Mouse (Mus musculus) embryonic facial prominence, embryonic 10.5 days (tissue): ENCODE data around the gene Rnf20. TPM values are rescaled to one million over a fixed set of nuclear protein-coding genes. Genes with fewer than 3 reads are reported as not detected.

Source experiments
- DNase-seq: peaks from one replicate; pipeline ENCODE4 v3.0.0-alpha.2; 2017; ENCODE audit warnings: low spot score
- H3K27ac ChIP-seq: fragments of 300-500 bp; sonication (generic); replicated peaks from 2 replicates; pipeline ENCODE4 v1.5.1; 2016; ENCODE audit warnings: mild to moderate bottlenecking
- H3K27me3 ChIP-seq: fragments of 300-500 bp; sonication (generic); replicated peaks from 2 replicates; pipeline ENCODE4 v1.6.1; 2016; ENCODE audit warnings: low read depth, mild to moderate bottlenecking; ENCODE audit not compliant: poor library complexity, severe bottlenecking
- H3K36me3 ChIP-seq: fragments of 300-500 bp; sonication (generic); replicated peaks from 2 replicates; pipeline ENCODE4 v1.6.1; 2016; ENCODE audit warnings: mild to moderate bottlenecking, moderate library complexity
- H3K4me1 ChIP-seq: fragments of 300-500 bp; sonication (generic); 2 replicates; pipeline ENCODE4 v1.6.1; 2016
- H3K4me3 ChIP-seq: fragments of 300-500 bp; sonication (generic); 2 replicates; pipeline ENCODE4 v1.5.1; 2016; ENCODE audit warnings: mild to moderate bottlenecking, moderate library complexity
- H3K9me3 ChIP-seq: fragments of 300-500 bp; sonication (generic); 2 replicates; pipeline ENCODE4 v1.6.1; 2016; ENCODE audit warnings: mild to moderate bottlenecking
- WGBS: fragments of 180-500 bp; shearing (Covaris S2); methylation state at CpG from one replicate; pipeline ENCODE4 v1.1.7; 2016; 5-methylcytosine and 5-hydroxymethylcytosine counted together
- polyA plus RNA-seq: library from polyadenylated mRNA; unstranded; fragments of >200 nt; fragmentation: Nextera tagmentation; extraction: Ambion mirVana; gene quantifications from 2 replicates; pipeline ENCODE4 v1.2.1, GENCODE M21; 2016

Rnf20 gene
- polyA plus RNA-seq: 48.9 and 51.4 TPM in 2 replicates

DNA sequence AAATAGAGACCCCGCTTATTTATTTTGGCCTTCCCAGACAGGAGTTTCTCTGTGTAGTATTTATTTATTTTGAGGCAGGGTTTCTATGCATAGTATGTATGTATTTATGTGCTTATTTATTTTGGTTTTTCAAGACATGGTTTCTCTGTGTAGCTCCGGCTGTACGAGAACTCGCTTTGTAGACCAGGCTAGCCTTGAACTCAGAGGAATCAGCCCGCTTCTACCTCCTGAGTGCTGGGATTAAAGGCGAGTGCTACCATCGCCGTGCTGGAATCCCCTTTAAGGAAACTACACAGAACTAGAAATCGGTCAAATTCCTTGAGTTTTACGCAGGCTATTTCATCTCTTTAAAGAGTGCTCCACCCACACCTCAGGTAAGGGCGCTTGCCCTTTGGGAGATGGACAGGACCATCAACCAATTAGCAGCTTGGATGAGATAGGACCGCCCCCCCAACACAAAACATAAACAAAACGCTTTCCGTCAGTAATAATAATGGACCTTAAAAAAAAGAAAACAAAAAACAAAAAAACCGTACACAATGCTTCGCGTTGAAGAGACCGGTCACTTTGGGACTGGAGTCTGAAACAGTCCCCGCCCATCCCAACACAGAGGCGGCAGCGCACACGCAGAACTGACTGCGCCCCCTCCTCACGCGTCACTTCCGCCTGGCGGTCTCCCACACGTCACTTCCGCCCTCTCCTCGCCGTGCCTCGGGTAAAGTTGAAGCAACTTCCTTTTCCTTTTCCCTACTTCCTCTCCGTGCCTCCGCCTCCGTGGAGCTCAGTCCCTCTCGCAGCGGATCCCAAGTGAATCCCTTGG, at the start of gene Rnf20:
TSS of gene Rnf20 (plus strand) at position 688 of the 820 bp plus-strand sequence.
- WGBS: 4% methylated on average over 37 of the region's 37 CpGs
- peaks cover 11% of the 10 kb centered on the region; the same call in 1 of the 2 replicates for H3K4me1 ChIP-seq
- H3K27ac ChIP-seq: peak within 1 kb of the TSS; percentile 90
- peaks cover 31% of the 10 kb centered on the region for H3K36me3 ChIP-seq
- H3K4me3 ChIP-seq: peak within 1 kb of the TSS; percentile 91
- H3K9me3 ChIP-seq: no peaks in the 10 kb centered on the region
- DNase-seq: peak; percentile 95
- H3K27me3 ChIP-seq: no peaks in the 10 kb centered on the region

DNA sequence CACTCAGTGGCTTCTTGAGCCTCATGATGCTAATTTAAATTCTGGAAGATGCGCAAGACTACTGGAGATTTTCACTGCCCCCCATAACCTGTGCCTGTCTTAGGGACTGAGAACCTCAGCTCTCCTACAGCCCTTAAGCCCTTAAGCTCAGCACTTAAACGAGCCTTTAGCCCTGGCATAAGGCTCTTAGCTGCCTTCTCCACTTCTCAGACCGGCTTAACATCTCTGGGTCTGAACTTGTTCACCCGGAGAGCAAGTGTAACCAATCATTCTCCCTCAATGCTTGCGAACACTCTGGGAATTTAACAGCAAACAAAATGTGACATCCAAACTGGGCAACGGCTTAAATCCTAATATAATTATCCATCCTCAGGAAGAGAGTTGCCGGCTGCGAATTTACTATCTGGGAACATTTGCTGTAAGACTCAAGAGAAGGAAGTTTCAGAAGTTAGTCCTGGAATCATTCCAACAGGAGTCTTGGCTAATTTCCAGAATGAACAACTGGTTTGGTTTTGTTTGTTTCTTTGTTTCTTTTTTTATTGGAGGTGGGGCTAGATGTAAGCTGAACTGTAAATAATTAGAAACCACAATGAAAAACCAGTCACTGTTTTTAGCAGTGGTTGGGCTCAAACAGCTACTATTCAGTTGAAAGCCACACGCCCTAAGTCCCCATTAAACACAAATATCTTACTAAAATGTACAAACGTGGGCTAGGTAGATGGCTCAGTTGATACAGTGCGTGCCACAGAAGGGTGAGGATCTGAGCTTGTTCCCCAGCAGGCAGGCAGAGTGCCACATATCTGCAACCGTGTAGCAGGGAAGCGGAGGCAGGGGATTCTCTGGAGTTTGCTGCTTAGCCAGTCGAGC, 47.6 kb upstream of the Rnf20 start:
- 75% methylated on average over 14 of the region's 14 CpGs for WGBS
- Histone ChIP-seq H3K27me3 (no peaks in the 10 kb centered on the region), H3K4me1 (no peaks in the 10 kb centered on the region), H3K9me3 (no peaks in the 10 kb centered on the region), H3K4me3 (no peak overlapping the region), H3K27ac (no peak overlapping the region), H3K36me3 (peaks cover 9% of the 10 kb centered on the region; the same call in 1 of the 2 replicates)
- DNase-seq: no peak

DNA sequence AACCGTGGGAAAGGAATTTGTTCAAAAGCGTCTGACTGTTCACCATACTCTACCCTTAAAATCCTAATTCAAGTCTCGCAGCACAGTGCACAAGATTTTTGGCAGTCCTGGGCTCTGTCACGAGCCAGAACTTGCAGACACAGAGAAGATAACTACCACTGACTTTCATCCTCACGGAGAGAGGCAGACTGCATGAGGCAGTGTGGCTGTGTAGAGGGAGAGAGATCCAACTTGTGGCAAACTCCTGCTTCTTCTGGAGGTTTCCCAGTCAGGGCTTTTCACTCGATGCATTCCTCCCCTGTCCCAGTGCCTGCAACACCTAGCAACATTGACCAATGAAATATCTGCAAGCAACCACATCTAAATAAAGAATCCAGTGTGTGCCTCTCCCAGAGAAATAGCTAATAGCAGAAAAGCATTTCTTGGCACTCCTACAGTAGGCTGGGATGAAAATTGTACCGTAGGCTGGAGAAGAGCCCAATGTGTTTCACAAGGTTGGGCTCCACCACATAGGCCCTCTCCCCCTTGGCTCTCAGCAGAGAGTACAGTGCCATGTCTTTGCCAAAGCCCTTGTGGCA, 46.2 kb upstream of the Rnf20 start:
- 88% methylated on average over 7 of the region's 7 CpGs for WGBS
- H3K4me1 ChIP-seq: no peaks in the 10 kb centered on the region
- H3K27ac ChIP-seq: no peak overlapping the region
- no peak overlapping the region for H3K4me3 ChIP-seq
- peaks cover 9% of the 10 kb centered on the region; the same call in 1 of the 2 replicates for H3K36me3 ChIP-seq
- DNase-seq: no peak
- H3K27me3 ChIP-seq: no peaks in the 10 kb centered on the region
- no peaks in the 10 kb centered on the region for H3K9me3 ChIP-seq

DNA sequence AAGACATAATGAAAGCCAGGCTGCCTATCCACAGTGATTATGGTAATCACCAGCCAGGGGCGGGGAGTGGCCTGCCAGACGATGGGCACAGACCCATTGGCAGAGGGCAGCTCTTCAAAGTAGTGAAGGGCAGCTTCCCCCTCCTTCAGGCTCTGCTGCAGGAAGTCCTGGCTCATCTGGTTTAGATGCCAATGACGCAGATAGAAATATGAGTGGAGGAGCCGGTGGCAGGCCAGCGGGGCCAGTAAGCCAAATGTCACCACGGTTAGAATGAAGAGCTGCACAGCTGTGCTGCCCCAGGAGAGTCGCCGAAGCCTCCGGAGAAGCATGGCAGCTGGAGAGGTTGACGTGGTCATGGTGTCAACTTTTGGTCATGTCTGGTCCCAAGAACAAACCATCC, 45.0 kb upstream of the Rnf20 start:
- Histone ChIP-seq H3K4me1 (no peaks in the 10 kb centered on the region), H3K27me3 (no peaks in the 10 kb centered on the region), H3K4me3 (no peak overlapping the region), H3K36me3 (peaks cover 9% of the 10 kb centered on the region; the same call in 1 of the 2 replicates), H3K9me3 (no peaks in the 10 kb centered on the region), H3K27ac (no peak overlapping the region)
- DNase-seq: no peak
- 88% methylated on average over 10 of the region's 10 CpGs for WGBS

DNA sequence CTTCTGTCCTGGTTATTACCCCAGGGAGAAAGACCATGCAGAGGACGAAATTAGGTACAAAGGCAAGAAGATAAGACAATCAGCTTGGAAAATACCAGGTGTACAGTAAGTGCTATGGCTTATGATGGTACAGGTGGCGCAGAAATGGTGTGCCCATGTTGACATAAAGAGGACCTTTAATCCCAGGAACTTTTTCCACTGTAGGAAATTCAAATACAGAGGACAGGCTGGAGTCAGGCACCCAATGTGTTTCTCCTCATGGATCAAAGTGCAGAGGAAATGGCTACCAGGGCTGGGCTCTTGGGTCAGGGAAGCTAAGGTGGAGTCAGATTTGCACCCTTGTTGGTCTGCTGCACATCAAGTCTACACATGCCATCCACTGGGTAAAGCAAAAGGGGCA, 41.7 kb upstream of the Rnf20 start:
- H3K9me3 ChIP-seq: no peaks in the 10 kb centered on the region
- no peak for DNase-seq
- no peak overlapping the region for H3K27ac ChIP-seq
- no peak overlapping the region for H3K4me3 ChIP-seq
- no peaks in the 10 kb centered on the region for H3K27me3 ChIP-seq
- no peaks in the 10 kb centered on the region for H3K4me1 ChIP-seq
- WGBS: 74% methylated on average over 2 of the region's 2 CpGs
- H3K36me3 ChIP-seq: peaks cover 9% of the 10 kb centered on the region; the same call in 1 of the 2 replicates

DNA sequence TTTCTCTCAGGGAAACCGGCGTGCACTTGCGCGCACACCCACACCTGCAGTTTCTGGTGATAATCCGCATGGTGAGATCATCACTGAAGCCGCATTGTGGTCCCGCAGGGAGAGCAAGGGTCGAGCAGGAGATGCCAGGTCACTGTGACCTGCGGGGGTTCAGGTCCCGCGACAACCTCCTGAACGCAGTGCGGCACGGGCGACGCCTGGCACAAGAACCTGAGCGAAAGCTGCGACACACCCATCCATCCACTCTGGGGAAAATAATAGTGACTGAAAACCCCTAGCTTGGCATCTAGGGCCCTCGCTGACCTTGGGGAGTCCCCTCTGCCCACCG, 35.0 kb upstream of the Rnf20 start:
- H3K4me3 ChIP-seq: peak overlapping the region; percentile 88
- H3K36me3 ChIP-seq: no peaks in the 10 kb centered on the region
- peaks cover 11% of the 10 kb centered on the region; the same call in 1 of the 2 replicates for H3K4me1 ChIP-seq
- peak overlapping the region; percentile 87 for H3K27ac ChIP-seq
- no peaks in the 10 kb centered on the region for H3K9me3 ChIP-seq
- DNase-seq: no peak
- peaks cover 4% of the 10 kb centered on the region; the same call in 1 of the 2 replicates for H3K27me3 ChIP-seq
- WGBS: 1% methylated on average over 20 of the region's 20 CpGs

DNA sequence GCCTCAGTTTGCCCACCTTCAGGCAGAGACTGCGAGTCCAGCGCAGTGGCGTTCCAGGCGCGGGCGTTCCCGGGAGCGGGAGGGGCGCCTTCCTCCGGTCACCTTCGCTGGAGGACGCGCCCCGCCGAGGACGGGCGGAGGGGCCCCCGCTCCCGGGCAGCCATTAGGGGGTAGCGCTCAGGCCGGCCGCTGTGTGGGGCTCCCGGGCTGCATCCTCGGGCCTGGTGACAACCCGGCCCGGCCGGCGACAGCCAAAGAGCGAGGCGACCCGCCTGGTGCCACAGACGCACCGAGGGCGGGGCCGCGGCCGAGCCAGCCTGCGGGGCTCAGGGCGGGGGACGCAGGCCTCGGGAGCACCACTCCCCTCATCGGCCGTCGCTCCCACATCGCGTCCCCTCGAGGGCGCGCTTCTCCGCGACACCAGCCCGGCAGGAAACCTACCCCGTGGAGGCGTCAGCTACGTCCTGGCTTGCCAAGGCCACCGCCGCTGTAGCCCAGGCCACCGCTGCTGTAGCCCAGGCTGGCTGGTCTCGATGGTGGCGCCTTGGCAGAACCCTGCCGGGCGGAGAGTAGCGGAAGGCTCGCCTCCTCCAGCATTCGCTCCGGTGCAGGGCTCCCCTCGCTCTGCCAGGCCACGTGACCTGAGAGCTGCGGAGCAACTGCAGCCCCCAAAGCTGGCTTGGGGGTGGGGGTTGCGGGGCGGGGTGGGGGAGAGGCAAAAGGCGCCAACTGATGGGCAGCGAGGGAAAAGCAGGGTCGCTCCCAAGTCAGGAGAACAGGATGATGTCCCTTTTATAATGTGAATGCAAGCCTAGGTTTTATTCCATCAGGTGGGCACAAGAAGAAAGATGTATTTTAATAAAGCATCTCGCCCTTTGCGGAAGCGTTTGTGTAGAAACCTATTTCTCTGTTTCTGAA, 34.4 kb upstream of the Rnf20 start, which contains the start of gene Tmem246:
TSS of gene Tmem246 (minus strand) at position 694 of the 918 bp plus-strand sequence.
- Histone ChIP-seq H3K36me3 (no peaks in the 10 kb centered on the region), H3K27me3 (peaks cover 4% of the 10 kb centered on the region; the same call in 1 of the 2 replicates), H3K4me3 (peak within 1 kb of the TSS; percentile 88), H3K4me1 (peaks cover 11% of the 10 kb centered on the region; the same call in 1 of the 2 replicates), H3K27ac (peak within 1 kb of the TSS; percentile 87), H3K9me3 (no peaks in the 10 kb centered on the region)
- WGBS: under 1% methylated on average over 77 of the region's 77 CpGs
- peak; percentile 81 for DNase-seq

DNA sequence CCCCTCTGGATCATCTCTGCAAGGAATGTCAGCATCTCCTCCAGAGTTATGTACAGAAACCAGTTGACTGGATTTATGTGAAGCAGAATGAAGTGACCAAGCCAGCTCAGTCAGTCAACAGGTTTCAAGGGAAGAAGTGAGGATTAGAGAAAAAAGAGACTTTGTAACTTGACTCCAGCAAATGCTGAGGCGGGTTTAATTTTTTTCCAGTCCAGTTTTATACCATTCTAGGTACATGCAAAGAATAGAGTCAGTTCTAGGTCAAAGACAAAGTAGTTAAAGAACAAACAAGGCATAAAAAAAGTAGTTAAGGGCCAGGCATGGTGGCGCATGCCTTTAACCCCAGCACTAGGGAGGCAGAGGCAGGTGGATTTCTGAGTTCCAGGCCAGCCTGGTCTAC, 28.6 kb upstream of the Rnf20 start:
- no peak overlapping the region for H3K4me3 ChIP-seq
- 81% methylated on average over 2 of the region's 2 CpGs for WGBS

DNA sequence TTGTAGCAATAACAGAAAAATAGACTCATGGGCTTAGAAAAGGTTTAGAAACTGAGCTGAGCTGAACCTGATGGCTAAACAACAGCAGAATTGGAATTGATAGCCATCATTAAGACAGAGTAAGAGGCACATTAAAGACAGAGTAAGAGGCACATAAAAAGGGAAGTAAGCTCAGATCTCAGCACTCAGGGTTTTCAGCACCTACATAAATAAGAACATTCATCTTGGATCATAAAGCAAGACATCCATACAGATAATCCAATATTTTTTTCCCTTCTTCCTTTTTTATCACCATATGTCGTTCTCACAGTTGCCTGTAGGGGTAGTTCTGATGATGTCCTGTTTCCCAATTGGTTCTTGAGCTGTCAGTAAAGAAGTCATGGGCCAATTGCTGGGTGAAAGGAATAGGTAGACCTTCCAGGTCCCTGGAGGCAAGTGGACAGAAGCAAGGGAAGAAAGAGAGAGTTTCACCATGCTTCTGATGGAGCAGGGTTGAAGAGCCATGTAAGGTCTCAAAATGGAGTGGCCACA, 27.7 kb upstream of the Rnf20 start:
- Histone ChIP-seq H3K9me3 (no peaks in the 10 kb centered on the region), H3K36me3 (no peaks in the 10 kb centered on the region), H3K27ac (no peak overlapping the region), H3K4me1 (no peaks in the 10 kb centered on the region), H3K27me3 (no peaks in the 10 kb centered on the region), H3K4me3 (no peak overlapping the region)
- 49% methylated on average over 1 of the region's 1 CpGs for WGBS
- DNase-seq: no peak

More for the DNA sequence above, 28.6 kb upstream of the Rnf20 start:
- H3K9me3 ChIP-seq: no peaks in the 10 kb centered on the region
- H3K27me3 ChIP-seq: peaks cover 4% of the 10 kb centered on the region; the same call in 1 of the 2 replicates
- H3K27ac ChIP-seq: no peak overlapping the region
- H3K36me3 ChIP-seq: no peaks in the 10 kb centered on the region
- no peak for DNase-seq
- H3K4me1 ChIP-seq: no peaks in the 10 kb centered on the region

DNA sequence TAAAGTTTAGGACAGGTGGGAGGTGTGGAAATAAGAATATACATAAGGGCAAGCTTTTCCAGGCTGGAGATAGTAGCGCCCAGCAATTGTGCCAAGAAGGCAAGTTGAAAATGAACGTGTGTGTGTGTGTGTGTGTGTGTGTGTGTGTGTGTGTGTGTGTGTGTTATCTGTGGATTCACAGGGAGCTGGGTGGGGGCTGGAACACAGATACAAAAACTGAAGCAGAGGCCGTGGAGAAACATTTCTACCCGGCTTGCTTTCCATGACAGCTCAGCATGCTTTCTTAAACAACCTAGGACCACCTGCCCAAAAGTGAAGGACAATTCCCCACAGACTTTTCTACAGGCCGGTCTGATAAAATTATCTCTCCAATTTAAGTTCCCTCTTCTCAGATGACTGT, 27.2 kb upstream of the Rnf20 start:
- DNase-seq: no peak
- no peaks in the 10 kb centered on the region for H3K36me3 ChIP-seq
- H3K4me3 ChIP-seq: no peak overlapping the region
- no peak overlapping the region for H3K27ac ChIP-seq
- WGBS: 87% methylated on average over 5 of the region's 5 CpGs
- no peaks in the 10 kb centered on the region for H3K4me1 ChIP-seq
- no peaks in the 10 kb centered on the region for H3K9me3 ChIP-seq
- H3K27me3 ChIP-seq: no peaks in the 10 kb centered on the region

DNA sequence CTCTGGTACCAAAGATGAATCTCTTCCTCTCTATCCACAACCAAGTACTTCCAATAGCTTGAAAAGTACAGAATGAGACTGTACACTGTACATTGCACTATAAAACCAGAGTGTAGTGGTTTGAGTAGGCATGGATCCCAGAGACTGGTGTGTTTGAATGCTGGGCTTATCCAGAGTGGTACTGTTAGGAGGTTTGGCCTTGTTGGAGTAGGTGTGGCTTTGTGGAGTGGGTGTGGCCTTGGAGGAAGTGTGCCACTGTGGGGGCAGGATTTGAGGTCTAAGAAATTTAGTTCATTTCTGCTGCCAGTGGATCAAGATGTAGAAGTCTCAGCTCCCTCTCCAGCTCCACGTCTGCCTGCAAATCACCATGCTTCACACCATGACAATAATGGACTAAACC, 26.3 kb upstream of the Rnf20 start:
- no peaks in the 10 kb centered on the region for H3K27me3 ChIP-seq
- no peak overlapping the region for H3K4me3 ChIP-seq
- no peak overlapping the region for H3K27ac ChIP-seq
- H3K4me1 ChIP-seq: no peaks in the 10 kb centered on the region
- no peaks in the 10 kb centered on the region for H3K9me3 ChIP-seq
- H3K36me3 ChIP-seq: no peaks in the 10 kb centered on the region
- WGBS: 87% methylated on average over 1 of the region's 1 CpGs
- no peak for DNase-seq
